Mouse (Mus musculus) adrenal gland, adult 18-20 months (tissue): ENCODE data around the gene Ggnbp2. TPM values are rescaled to one million over a fixed set of nuclear protein-coding genes. Genes with fewer than 3 reads are reported as not detected.

Experiments used
- microRNA-seq, 2 experiments: library from miRNA; unstranded; fragments of <30 nt; microRNA quantifications; one replicate each; pipeline ENCODE4 v1.2.0; 2021; ENCODE audit warnings: borderline number of aligned reads in 2 of 2
- total RNA-seq, 2 experiments: library from RNA; stranded (reverse); gene quantifications; 1 replicate in 1 of 2; 2 replicates in 1 of 2; pipeline ENCODE4 v1.2.3; 2021

Gene Ggnbp2
- total RNA-seq, 2 experiments from 2014 or later, result 75.4 to 83.9 TPM

Small RNAs within 50 kb of the gene (microRNA-seq; reads per million reads assigned to microRNA genes)
- 0 reads per million in 2 experiments for gene Gm23564

Other genes with a start within 250 kb of the Ggnbp2 start
- 10 to 100 TPM; 14.2 to 22.6 TPM for gene Mrm1, start 51.3 kb downstream of the Ggnbp2 start, total RNA-seq
- gene Dhrs11, start 41.8 kb downstream of the Ggnbp2 start, total RNA-seq, result 10 to 100 TPM; 41.5 to 53.6 TPM
- gene Myo19, start 9.3 kb upstream of the Ggnbp2 start, total RNA-seq, result 10 to 100 TPM in 1 of 2 experiments, 1 to 10 TPM in 1; 9.4 to 11.6 TPM
- 1 to 10 TPM; 7.7 to 7.9 TPM for gene Pigw, start 9.5 kb upstream of the Ggnbp2 start, total RNA-seq
- 1 to 10 TPM; 8.8 to 9.9 TPM for gene Znhit3, start 45.5 kb upstream of the Ggnbp2 start, total RNA-seq
- gene Car4, start 87.0 kb upstream of the Ggnbp2 start, total RNA-seq, result 1 to 10 TPM; 3.5 to 4.9 TPM